Mouse (Mus musculus) regulatory T cell (primary cell): Measurements from ENCODE around the gene Olfr262.
"Not testable (repeated sequence)": the region's sequence is repeated elsewhere in the genome, so short reads cannot be mapped to it uniquely, and the experiment has no call there.

Source experiments
- in situ Hi-C: fragments of 300-600 bp; cut with MboI, MseI; formaldehyde crosslinking; loops from one replicate; pipeline ENCODE4 v1.15.1; 2025; ENCODE audit warnings: high pct_unique_total_duplicates

The Olfr262 gene

GRCm38 (mm10) chr19:12241559-12241958 lies at the start of gene Olfr262:
Gene Olfr262, minus strand, starts transcription at chr19:12241659.
- in situ Hi-C loops = no loop called here

- in situ Hi-C loops = no loop called here
These were observed 38.1 kb upstream of the Olfr262 start, which contains the start of gene Olfr1434 for GRCm38 (mm10) chr19:12279554-12279953. Gene Olfr1434, plus strand, starts transcription at chr19:12279854.

GRCm38 (mm10) chr19:12260732-12261131 lies 19.3 kb upstream of the Olfr262 start, which contains the start of gene Olfr235:
Gene Olfr235, plus strand, starts transcription at chr19:12261032.
- in situ Hi-C loops = no loop called here

- in situ Hi-C loops = loop anchor here (5.0 kb wide), 1 partner anchor 60 kb away; the partner anchor contains the start of gene Olfr1555-ps1
These were observed 9.0 kb downstream of the Olfr262 start, which contains the start of gene Olfr1432 for GRCm38 (mm10) chr19:12232496-12232895. Gene Olfr1432, minus strand, starts transcription at chr19:12232596.

- in situ Hi-C loops = no loop called here
These were observed 41.1 kb downstream of the Olfr262 start, which contains the start of gene Olfr1431 for GRCm38 (mm10) chr19:12200334-12200733. Gene Olfr1431, plus strand, starts transcription at chr19:12200634.

GRCm38 (mm10) chr19:12199076-12199475 lies 42.4 kb downstream of the Olfr262 start:
- in situ Hi-C loops = not testable (repeated sequence)
